Mouse (Mus musculus): ENCODE results near the gene Gss.
A peak's percentile ranks its signal among the peaks of the same experiment; 100 is the strongest.

Gene Gss

DNA sequence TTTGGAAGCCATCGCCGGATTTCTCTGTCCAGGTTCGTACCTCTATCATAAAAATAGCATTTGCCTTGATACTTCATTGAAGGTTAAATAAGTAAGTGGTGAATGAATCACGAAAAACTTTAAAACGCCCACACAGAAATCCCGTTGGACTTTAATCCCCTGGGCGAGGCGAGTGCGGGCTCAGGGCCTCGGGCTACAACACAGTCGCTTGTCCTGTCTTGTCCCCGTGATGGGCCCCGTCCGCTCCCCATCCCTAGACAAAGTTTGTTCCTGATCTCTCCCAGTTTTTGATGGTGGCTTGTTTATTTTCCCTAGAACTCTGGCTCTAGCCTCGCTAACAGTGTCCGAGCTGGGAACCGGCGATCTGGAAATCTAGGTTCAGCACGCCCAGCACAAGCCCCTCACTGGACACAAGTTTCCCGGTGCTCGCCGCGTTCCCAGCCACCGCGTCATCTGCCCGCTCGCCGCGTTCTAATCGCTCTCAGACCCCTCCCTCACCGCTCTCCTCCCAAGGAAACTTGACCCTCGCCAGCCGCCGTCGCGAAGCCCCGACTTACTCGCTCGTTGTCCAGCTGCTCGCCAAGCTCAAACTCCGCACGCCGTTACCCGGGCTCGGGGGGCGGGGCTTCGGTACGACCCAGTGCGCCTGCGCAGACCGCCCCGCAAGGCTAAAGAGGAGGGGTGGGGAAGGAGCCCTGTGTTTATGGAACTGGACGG is at the start of gene Gss:
TSS of gene Gss (minus strand) at position 674 of the 717 bp plus-strand sequence.
- peak; percentile 98 for DNase-seq (ENCODE audit: low read depth, low spot score)

DNA sequence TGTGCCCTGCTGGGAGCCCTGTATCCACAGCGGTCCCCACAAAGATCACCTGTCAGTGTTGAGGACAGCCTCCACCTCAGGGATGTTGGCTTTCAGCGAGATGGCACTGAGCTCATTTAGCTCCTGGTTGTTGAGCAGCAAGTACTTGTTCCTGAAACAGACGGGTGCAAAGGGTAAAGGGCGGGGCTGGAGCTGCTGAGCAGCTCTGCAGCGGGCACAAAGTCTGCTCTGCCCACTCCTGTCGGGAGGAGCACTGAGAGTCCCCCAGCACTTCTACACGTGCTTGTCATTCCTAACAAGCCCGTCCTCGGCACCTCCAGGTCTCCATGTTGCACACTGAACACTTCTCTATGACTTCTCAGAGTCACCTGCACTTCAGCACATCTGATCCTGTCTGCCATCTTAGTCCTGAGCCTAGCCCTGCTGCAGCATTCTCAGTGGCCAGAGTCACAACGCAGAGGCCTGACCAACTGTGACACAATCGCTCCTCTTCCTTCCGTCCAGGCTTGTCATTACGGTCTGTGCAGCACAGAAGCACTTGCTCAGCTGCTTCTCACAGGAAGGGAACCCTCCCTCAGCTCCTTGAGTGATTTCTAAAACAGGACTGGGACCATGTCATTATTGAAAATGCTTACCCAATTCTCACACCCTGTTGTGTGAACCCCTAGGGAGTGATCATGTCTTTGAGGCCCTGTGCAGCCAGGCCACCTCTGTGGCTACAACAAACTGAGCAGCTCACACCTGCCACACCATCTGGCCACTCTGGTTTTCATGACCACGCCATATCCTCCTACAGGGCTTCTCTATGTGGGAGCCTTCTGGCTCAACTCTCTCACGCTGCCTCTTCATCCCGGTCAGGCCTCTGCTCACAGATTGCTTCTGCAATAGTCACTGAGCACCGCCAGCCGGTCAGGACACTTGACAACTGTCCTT is 49.2 kb upstream of the Gss start:
- DNase-seq (ENCODE audit: low read depth, low spot score), result no peak

DNA sequence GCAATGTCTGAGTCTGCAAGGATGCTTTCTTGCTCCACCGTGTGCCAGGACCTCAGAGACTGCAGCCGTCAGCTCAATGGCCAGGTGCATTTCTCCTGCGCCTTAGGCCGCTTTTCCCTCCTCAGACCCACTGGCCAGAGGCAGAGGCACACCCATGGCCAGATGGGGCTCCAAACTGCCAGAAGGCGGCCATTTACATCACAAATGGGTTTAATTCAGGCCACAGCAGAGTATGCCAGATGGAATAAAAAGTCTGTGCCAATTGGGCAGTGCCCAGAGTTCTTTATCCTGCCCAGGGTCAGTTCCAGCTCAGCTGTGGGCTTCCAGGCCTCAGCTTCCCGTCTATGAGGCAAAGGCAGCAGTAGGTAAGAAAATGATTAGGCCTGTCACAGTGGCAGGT is 48.0 kb upstream of the Gss start:
- no peak for DNase-seq (ENCODE audit: low read depth, low spot score)

DNA sequence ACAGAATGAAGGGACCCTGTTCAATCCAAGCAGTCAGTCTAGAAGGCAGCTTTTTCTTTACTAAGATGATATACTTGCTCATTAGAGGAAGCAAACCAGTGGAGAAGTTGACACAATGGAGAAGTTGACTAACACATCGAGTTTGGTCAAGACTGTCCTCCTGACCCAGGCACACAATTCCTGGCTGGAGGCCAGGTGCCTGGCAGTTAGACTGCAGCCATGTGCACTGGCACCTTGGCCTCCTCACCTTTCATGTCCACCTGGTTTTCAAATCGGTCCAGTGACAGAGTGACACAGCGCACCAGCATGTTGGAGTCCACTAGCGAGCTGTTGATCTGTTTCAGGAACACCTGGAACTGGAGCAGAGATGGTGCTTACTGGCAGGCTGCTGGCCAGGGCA is 44.8 kb upstream of the Gss start:
- DNase-seq (ENCODE audit: low read depth, low spot score), result no peak

DNA sequence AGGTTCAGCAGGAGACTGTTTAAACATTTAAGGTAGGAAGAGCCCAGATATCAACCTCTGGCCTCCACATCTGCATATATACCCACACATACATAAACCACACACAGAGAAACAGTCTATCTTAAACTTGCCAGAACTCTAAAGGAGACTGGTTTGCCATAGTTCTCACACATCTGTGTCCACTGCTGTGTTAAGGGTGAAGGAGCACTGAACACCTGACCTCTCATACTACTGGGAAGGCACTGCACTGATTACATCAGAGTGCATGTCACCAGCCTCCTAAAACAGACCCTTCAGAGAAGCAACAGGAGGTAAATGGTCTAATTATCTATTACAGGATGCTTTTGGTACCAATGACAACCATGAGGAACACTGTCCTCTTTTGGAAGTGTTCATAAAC is 44.3 kb upstream of the Gss start:
- DNase-seq (ENCODE audit: low read depth, low spot score), result no peak

DNA sequence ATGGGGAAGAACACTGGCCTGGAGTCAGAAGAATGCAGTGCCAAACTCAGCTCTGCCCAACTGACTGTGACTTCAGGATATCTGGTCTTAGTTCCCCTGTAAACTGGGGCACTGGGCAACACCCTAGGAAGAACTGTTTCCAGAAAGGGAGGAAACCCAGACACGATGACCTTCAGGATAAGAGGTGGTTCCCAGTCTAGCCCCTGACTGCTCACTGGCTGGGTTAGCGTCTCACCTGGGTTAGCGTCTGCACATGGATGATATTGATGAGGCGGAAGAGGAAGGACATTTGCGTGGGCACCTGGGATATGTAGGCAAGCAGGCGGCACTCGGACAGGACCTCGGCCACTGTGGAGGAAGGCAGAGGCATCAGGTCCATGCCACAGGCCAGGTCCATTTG is 43.4 kb upstream of the Gss start:
- no peak for DNase-seq (ENCODE audit: low read depth, low spot score)

DNA sequence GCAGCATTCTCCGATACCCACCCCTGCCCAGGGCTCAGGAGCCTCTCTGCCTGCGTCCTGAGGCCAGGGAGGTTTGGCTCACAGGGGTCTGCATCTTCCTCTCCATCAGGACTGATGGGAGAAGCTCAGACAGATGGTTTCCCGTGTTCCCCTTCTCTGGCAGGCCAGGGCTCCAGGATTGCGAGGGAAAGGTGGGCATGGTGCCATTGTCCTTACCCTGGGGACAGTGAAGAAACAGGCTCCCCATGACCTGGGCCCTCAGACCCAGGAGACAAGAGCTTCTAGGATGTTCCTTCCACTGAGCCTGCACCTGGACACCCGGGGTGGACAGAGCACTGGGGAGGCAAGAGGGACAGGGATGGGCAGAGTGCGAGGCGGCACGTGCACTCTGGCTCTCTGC is 42.0 kb upstream of the Gss start:
- no peak for DNase-seq (ENCODE audit: low read depth, low spot score)

DNA sequence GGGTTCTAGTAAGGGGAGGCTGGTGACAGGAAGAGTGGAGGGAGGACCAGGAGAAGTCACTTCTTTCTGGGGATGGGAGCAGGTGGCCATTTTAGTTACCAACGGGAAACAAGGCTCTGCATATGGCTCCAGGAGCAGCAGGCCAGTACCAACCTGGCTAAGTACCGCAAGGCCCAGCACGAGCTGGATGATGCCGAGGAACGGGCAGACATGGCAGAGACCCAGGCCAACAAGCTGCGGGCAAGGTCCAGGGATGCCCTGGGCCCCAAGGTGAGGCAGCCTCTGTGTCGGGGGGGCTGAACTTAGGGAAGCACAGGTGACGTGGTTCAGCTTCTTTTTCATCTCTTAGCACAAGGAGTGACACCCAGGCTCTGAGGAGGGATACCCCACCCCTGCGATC is 41.1 kb upstream of the Gss start:
- DNase-seq (ENCODE audit: low read depth, low spot score), result no peak

DNA sequence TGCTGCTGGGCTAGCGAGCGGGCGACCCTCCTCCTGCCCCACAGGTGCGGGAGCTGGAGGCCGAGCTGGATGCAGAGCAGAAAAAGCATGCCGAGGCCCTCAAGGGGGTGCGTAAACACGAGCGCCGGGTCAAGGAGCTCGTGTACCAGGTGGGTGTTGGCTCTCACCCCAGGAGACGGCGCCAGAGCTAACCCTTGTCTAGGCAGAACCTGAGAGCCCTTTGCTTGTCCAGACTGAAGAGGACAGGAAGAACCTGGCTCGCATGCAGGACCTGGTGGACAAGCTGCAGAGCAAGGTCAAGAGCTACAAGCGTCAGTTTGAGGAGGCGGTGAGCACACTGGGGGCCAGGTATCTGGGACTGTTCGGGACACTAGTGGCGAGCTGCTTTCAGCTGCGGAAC is 40.5 kb upstream of the Gss start:
- DNase-seq (ENCODE audit: low read depth, low spot score), result no peak

DNA sequence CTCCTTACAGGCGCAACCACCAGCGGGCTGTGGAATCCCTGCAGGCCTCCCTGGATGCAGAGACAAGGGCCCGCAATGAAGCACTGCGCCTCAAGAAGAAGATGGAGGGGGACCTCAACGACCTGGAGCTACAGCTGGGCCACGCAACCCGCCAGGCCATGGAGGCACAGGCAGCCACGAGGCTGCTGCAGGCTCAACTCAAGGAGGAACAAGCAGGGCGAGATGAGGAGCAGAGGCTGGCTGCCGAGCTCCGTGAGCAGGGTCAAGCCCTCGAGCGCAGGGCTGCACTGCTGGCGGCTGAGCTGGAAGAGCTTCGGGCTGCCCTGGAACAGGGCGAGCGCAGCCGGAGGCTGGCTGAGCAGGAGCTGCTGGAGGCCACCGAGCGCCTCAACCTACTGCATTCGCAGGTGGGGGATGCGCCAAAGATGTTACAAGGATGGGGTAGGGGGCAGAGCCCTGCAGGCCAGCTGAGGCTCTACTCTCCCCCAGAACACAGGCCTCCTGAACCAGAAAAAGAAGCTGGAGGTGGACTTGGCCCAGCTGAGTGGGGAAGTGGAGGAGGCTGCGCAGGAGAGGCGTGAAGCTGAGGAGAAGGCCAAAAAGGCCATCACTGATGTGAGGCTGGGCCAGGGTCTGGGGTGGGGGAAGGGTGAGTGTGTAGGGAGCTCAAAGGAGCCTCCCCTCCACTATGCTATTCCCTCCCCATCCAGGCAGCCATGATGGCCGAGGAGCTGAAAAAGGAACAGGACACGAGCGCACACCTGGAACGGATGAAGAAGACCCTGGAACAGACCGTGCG is 39.7 kb upstream of the Gss start:
- no peak for DNase-seq (ENCODE audit: low read depth, low spot score)

DNA sequence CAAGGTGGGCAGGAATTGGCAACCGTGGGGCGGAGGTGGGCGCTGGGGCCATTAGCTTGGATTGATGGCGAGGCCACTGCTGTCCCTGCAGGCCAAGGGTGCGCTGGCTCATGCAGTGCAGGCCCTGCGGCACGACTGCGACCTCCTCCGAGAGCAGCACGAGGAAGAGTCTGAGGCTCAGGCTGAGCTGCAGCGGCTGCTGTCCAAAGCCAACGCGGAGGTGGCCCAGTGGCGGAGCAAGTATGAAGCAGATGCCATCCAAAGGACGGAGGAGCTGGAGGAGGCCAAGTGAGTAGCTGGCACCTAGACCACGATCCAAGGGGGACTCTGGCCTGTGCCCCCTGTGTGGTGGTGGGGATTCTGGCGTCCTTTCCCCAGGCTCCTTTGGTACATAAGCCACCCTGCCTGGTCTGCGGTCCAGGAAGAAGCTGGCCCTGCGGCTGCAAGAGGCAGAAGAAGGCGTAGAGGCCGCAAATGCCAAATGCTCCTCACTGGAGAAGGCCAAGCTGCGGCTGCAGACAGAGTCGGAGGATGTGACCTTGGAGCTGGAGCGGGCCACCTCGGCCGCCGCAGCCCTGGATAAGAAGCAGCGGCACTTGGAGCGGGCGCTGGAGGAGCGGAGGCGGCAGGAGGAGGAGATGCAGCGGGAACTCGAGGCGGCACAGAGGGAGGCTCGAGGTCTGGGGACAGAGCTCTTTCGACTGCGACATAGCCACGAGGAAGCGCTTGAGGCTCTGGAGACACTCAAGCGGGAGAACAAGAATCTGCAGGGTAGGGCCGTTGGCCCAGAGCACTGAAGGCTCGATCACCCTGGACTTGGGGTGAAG is 38.2 kb upstream of the Gss start:
- DNase-seq (ENCODE audit: low read depth, low spot score), result no peak

DNA sequence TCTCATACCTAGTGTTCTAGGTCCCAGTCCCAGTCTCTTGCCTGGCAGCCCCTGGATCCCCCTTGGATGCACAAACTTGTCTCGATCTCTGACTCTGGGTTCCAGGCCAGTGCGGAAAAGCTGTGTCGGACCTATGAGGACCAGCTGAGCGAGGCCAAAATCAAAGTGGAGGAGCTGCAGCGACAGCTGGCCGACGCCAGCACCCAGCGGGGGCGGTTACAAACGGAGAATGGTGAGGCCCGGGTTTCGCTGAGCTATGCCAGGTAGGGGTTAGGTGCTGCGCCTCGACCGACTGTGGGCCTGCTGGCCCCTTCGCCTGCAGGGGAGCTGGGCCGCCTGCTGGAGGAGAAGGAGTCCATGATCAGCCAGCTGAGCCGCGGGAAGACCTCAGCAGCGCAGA is 37.5 kb upstream of the Gss start:
- DNase-seq (ENCODE audit: low read depth, low spot score), result no peak

DNA sequence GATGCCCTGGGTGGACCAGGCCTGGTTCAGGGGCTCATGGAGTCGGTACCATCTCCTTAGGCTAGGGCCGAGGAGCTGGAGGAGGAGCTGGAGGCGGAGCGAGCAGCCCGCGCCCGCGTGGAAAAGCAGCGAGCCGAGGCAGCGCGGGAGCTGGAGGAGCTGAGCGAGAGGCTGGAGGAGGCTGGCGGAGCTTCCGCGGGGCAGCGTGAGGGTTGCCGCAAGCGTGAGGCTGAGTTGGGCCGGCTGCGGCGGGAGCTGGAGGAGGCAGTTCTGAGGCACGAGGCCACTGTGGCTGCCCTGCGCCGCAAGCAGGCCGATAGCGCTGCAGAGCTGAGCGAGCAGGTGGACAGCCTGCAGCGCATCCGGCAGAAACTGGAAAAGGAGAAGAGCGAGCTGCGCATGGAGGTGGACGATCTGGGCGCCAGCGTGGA is 36.6 kb upstream of the Gss start:
- no peak for DNase-seq (ENCODE audit: low read depth, low spot score)

DNA sequence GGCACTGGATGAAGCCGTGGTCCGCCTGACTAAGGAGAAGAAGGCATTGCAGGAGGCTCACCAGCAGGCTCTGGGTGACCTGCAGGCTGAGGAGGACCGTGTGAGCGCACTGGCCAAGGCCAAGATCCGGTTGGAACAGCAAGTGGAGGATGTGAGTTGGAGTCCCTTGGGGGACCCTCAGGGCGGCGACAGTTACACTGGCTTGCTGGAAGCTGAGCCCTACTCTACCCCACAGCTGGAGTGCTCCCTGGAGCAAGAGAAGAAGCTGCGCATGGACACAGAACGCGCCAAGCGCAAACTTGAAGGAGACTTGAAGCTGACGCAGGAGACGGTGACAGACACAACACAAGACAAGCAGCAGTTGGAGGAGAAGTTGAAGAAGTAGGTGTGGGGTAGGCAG is 35.9 kb upstream of the Gss start:
- DNase-seq (ENCODE audit: low read depth, low spot score), result no peak

DNA sequence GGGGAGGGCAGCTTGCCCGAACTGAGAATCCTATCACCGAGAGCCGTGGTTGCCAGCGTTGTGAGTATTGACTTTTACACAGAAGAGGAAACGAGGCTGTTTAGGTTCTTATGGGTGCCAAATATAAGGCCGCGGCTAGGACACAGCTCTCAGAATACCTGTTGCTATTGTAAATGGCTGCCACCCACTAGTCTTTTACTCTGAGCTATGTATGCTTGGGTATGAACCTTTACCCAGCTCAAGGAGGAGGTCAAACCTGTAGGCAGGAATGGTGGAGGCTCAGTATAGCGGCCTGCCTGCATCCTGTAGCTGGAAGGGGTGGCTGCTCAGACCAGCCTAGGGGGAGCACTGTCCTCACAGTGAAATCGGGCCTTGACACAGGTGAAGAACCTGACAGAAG is 35.5 kb upstream of the Gss start:
- DNase-seq (ENCODE audit: low read depth, low spot score), result no peak

DNA sequence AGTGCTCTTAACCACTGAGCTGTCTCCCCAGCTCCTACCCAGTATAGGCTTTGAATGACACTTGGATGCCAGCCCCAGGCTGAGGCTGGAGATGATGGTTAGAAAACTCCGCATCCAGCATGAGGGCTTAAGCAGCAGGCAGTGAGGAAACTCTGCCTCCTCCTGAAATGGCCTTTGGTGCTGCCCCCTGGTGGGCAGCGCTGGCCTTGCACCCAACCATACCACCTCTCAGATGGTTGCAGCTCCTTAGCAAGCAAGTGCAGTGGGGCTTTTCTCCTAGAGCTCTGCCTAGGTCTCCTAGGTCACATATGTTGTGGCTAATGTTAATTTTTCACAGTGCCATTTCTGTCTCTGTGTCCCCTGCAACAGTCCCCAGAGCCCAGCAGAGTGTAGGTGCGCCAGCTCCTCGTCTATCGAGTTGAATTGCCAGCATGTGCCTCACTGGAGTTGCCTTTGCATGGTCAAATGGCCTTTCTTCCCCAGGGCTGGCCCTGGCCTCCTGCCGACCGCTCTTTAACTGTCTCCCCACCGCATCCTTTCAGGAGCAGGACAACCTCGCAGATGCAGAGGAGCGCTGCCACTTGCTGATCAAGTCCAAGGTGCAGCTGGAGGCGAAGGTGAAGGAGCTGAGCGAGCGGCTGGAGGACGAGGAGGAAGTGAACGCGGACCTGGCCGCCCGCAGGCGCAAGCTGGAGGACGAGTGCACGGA is 34.6 kb upstream of the Gss start:
- DNase-seq (ENCODE audit: low read depth, low spot score), result peak; percentile 61

DNA sequence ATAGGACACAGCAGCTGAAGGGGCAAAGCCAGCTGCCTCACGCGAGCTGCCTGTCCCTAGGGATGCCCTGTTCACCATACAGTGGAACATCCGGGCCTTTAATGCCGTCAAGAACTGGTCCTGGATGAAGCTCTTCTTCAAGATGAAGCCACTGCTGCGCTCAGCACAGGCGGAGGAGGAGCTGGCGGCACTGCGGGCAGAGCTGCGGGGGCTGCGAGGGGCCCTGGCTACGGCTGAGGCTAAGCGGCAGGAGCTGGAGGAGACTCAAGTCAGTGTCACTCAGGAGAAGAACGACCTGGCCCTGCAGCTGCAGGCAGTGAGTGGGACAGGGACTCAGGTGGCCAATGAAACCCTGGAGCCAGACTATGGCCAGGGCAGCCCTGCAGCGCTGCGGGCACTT is 33.7 kb upstream of the Gss start:
- DNase-seq (ENCODE audit: low read depth, low spot score), result no peak

DNA sequence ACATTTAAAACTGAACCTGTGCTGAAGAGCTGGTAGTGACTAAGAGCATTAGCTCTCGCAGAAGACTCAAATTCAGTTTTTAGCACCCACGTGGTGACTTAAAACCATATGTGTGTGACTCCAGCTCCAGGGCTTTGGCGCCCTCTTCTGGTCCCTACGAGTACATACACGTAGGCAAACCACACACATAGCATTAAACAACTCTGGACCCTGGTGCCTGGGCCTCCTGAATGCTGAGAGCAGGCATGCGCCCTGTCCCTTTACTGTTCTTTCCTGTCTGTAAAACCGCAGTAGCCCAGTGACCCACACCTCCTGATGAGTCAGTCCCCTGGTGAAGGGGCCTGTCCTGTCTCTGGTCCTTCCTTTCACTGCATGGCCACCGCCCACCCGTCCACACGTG is 32.1 kb upstream of the Gss start:
- DNase-seq (ENCODE audit: low read depth, low spot score), result peak; percentile 54

DNA sequence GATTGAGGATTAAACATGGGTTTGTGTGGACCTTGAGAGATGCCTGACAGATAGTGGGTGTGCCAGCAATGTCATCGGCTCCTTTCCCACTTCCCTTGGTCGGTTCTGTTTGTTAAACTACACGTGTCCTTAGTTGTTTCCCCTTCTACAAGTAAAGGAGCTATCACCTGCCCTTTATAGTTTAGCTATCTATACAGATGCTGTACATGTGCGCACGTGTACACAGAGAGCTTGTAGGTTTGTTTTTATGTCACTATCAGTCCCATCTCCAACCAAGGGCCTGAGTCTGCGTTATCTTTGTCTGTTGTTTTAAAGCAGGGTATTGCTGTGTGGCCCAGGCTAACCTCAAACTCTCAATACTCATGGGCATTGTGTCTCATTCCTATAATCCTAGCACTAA is 31.4 kb upstream of the Gss start:
- no peak for DNase-seq (ENCODE audit: low read depth, low spot score)

DNA sequence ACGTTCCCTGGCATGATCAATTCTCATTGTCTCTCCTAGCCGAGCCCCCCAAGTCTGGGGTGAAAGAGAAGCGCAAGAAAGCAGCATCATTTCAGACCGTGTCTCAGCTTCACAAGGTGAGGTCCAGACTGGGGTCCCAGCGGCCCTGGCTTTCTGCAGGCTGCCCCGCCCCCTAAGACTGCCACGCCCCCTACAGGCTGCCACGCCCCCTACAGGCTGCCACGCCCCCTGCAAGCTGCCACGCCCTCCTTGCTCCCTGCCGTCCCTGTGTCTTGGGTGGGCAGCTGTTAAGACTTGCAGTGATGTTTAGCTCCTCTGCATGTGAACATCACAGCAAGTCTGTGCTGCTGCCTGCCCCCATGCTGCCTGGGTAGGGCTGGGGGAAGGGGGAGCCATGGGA is 30.0 kb upstream of the Gss start:
- no peak for DNase-seq (ENCODE audit: low read depth, low spot score)

DNA sequence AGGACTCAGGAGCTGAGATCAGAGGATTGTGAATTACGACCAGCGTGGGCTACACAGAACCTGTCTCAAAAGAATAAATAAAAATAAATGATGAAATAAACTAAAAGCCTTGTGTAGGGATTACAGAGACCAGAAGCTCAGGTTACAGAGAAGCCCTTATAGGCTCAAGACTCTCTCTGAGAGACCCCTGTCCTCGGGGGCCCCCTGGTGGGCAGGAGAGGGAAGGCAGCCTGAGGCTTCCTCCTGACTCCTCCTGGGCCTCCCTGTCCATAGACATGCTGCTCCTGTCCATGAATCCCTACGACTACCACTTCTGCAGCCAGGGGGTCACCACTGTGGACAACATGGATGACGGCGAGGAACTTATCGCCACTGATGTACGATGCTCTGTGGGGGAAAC is 27.2 kb upstream of the Gss start:
- DNase-seq (ENCODE audit: low read depth, low spot score), result peak; percentile 67

All from retina, postnatal 7 days (tissue).